Mouse (Mus musculus): Measurements from ENCODE around the gene B3gntl1. TPM values are rescaled to one million over a fixed set of nuclear protein-coding genes. Genes with fewer than 3 reads are reported as not detected.
A peak's percentile ranks its signal among the peaks of the same experiment; 100 is the strongest.

Gene B3gntl1
- polyA plus RNA-seq, 1 experiment from 2014 or later, result 5.8 TPM

DNA sequence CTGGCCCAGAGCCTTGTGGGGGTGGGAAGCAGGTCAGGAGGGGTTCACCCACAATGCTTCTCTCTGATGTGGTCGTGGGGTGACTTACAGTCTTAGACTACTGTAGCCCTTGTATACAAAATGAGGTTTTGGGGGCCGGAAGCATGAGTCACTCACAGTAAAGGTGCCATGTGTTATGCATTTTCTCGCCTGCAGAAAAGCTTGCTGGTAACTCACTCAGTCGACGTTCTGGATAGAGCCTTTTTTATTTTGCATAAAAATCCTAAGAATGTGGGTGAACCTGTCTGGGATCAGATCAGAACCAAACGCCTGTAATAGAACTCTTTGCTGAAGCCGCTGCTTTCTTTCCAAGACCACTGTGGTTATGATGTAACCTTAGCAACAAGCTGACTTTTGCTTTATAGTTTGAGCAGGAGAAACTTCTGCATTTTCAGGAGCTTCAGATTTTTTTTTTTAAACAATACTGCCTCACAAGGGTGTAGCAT lies 33.6 kb upstream of the B3gntl1 start:
- Histone ChIP-seq H3K4me3 (replicated peaks; ENCODE audit: low read length) (no peak overlapping the region), H3K36me3 (replicated peaks; ENCODE audit: control insufficient read depth, insufficient read depth) (no peaks in the 10 kb centered on the region), H3K27me3 (ENCODE audit: control insufficient read depth, insufficient read depth, low read length) (peaks cover 37% of the 10 kb centered on the region), H3K9ac (no peak overlapping the region), H3K9me3 (ENCODE audit: control insufficient read depth, low read length) (no peaks in the 10 kb centered on the region), H3K4me2 (replicated peaks) (no peak overlapping the region), H3K4me1 (replicated peaks; ENCODE audit: control insufficient read depth, insufficient read depth, low read length) (peaks cover 4% of the 10 kb centered on the region; the same call in 1 of the 2 replicates), H3K27ac (no peak overlapping the region)
- ATAC-seq (ENCODE audit: low FRiP score), result no peak
- 44% methylated on average over 7 of the region's 7 CpGs for WGBS
- DNase-seq (ENCODE audit: low spot score), result no peak

DNA sequence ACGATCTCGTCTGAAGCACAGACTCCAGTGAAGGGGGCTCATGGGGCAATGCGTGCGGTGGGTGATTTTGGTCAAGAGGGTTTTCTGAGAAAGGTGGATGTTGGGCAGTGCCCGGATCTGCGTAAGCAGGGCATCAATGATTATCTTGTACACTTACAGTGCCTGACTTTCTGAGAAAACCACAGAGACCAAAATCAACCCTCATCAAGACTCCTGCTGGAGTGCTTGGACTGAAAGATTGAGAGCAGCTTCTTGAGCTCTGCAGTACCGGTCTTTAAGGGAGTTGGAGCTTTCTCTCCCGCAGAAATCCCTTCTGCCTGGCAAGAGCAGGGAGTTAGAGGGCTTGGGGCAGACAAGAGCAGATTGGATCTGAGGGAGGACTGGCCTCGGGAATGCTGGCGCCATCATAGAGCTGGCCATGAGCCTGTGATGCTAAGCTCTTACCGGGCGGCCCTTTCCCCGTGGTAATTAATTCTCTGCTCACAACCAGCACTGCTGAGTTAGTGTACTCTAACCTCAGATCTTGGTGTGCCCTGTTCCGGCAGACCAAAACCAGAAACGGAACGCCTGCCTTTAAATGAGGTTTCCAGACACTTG lies 30.8 kb upstream of the B3gntl1 start:
- Histone ChIP-seq H3K36me3 (replicated peaks; ENCODE audit: control insufficient read depth, insufficient read depth) (no peaks in the 10 kb centered on the region), H3K4me3 (replicated peaks; ENCODE audit: low read length) (peak overlapping the region; percentile 86), H3K4me2 (replicated peaks) (peak overlapping the region; percentile 98), H3K27ac (peak overlapping the region; percentile 38; the same call in 1 of the 2 replicates), H3K9ac (peak overlapping the region; percentile 68), H3K9me3 (ENCODE audit: control insufficient read depth, low read length) (no peaks in the 10 kb centered on the region), H3K27me3 (ENCODE audit: control insufficient read depth, insufficient read depth, low read length) (peaks cover 43% of the 10 kb centered on the region), H3K4me1 (replicated peaks; ENCODE audit: control insufficient read depth, insufficient read depth, low read length) (peaks cover 4% of the 10 kb centered on the region; the same call in 1 of the 2 replicates)
- 13% methylated on average over 16 of the region's 16 CpGs for WGBS
- DNase-seq (ENCODE audit: low spot score) (no peak), ATAC-seq (ENCODE audit: low FRiP score) (no peak)

GRCm38 (mm10) chr11:121702895-121703618 lies 30.1 kb upstream of the B3gntl1 start:
- H3K4me1 ChIP-seq (replicated peaks; ENCODE audit: control insufficient read depth, insufficient read depth, low read length), result peaks cover 4% of the 10 kb centered on the region; the same call in 1 of the 2 replicates
- H3K9me3 ChIP-seq (ENCODE audit: control insufficient read depth, low read length), result no peaks in the 10 kb centered on the region
- peak; percentile 34; the same call in 1 of the 2 replicates for ATAC-seq (ENCODE audit: low FRiP score)
- peaks cover 43% of the 10 kb centered on the region for H3K27me3 ChIP-seq (ENCODE audit: control insufficient read depth, insufficient read depth, low read length)
- DNase-seq (ENCODE audit: low spot score), result peak; percentile 38
- peak overlapping the region; percentile 86 for H3K4me3 ChIP-seq (replicated peaks; ENCODE audit: low read length)
- peak overlapping the region; percentile 65 for H3K27ac ChIP-seq
- H3K36me3 ChIP-seq (replicated peaks; ENCODE audit: control insufficient read depth, insufficient read depth), result no peaks in the 10 kb centered on the region
- peak overlapping the region; percentile 68 for H3K9ac ChIP-seq
- H3K4me2 ChIP-seq (replicated peaks), result peak overlapping the region; percentile 98
- WGBS, result under 1% methylated on average over 40 of the region's 40 CpGs

- peaks cover 43% of the 10 kb centered on the region for H3K27me3 ChIP-seq (ENCODE audit: control insufficient read depth, insufficient read depth, low read length)
- peak; percentile 80 for DNase-seq (ENCODE audit: low spot score)
- ATAC-seq (ENCODE audit: low FRiP score), result peak; percentile 86
- WGBS, result 2% methylated on average over 59 of the region's 69 CpGs
- peak overlapping the region; percentile 65; the same call in 1 of the 2 replicates for H3K27ac ChIP-seq
- peaks cover 4% of the 10 kb centered on the region; the same call in 1 of the 2 replicates for H3K4me1 ChIP-seq (replicated peaks; ENCODE audit: control insufficient read depth, insufficient read depth, low read length)
- peak overlapping the region; percentile 98 for H3K4me2 ChIP-seq (replicated peaks)
- peak overlapping the region; percentile 68 for H3K9ac ChIP-seq
- peak overlapping the region; percentile 86 for H3K4me3 ChIP-seq (replicated peaks; ENCODE audit: low read length)
- H3K9me3 ChIP-seq (ENCODE audit: control insufficient read depth, low read length), result no peaks in the 10 kb centered on the region
- H3K36me3 ChIP-seq (replicated peaks; ENCODE audit: control insufficient read depth, insufficient read depth), result no peaks in the 10 kb centered on the region
Observed at GRCm38 (mm10) chr11:121702111-121702894, 29.4 kb upstream of the B3gntl1 start.

DNA sequence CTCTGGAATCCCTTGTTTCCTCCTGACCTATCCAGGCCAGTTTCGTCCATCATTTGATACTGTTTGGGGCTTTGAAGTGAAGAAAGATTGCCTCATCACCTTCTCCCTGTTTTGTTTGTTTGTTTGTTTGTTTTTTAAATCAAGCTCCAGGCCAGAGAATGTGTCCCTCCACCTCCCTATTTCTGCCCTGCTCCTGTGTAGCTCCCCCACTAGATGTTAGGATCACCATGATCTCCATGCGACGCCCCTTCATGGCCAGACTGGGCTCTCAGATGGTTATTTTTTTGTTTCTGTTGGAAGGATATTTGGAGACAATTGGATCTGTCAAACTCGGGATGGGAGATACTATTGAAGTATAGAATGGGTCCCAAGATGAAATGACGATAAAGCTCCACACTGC lies 28.3 kb upstream of the B3gntl1 start, which contains the start of gene Metrnl:
TSS of gene Metrnl (plus strand) at position 301 of the 400 bp plus-strand sequence.
- H3K9me3 ChIP-seq (ENCODE audit: control insufficient read depth, low read length), result no peaks in the 10 kb centered on the region
- ATAC-seq (ENCODE audit: low FRiP score) (no peak), DNase-seq (ENCODE audit: low spot score) (no peak)
- H3K9ac ChIP-seq, result peak within 1 kb of the TSS; percentile 68
- H3K27ac ChIP-seq, result peak within 1 kb of the TSS; percentile 65; the same call in 1 of the 2 replicates
- peaks cover 4% of the 10 kb centered on the region; the same call in 1 of the 2 replicates for H3K4me1 ChIP-seq (replicated peaks; ENCODE audit: control insufficient read depth, insufficient read depth, low read length)
- H3K36me3 ChIP-seq (replicated peaks; ENCODE audit: control insufficient read depth, insufficient read depth), result no peaks in the 10 kb centered on the region
- peaks cover 43% of the 10 kb centered on the region for H3K27me3 ChIP-seq (ENCODE audit: control insufficient read depth, insufficient read depth, low read length)
- peak within 1 kb of the TSS; percentile 86 for H3K4me3 ChIP-seq (replicated peaks; ENCODE audit: low read length)
- 86% methylated on average over 5 of the region's 5 CpGs for WGBS
- H3K4me2 ChIP-seq (replicated peaks), result peak within 1 kb of the TSS; percentile 98

- Histone ChIP-seq H3K27me3 (ENCODE audit: control insufficient read depth, insufficient read depth, low read length) (peaks cover 26% of the 10 kb centered on the region), H3K9me3 (ENCODE audit: control insufficient read depth, low read length) (no peaks in the 10 kb centered on the region), H3K4me1 (replicated peaks; ENCODE audit: control insufficient read depth, insufficient read depth, low read length) (0 out of 2 replicates have a peak, but pooled peaks cover 4% of the 10 kb centered on the region), H3K4me2 (replicated peaks) (no peak overlapping the region), H3K27ac (no peak overlapping the region), H3K9ac (no peak overlapping the region), H3K4me3 (replicated peaks; ENCODE audit: low read length) (no peak overlapping the region), H3K36me3 (replicated peaks; ENCODE audit: control insufficient read depth, insufficient read depth) (no peaks in the 10 kb centered on the region)
- WGBS, result 88% methylated on average over 5 of the region's 5 CpGs
- ATAC-seq (ENCODE audit: low FRiP score), result no peak
- DNase-seq (ENCODE audit: low spot score), result no peak
Observed at GRCm38 (mm10) chr11:121698381-121698955, 25.5 kb upstream of the B3gntl1 start.

- H3K27me3 ChIP-seq (ENCODE audit: control insufficient read depth, insufficient read depth, low read length), result peaks cover 14% of the 10 kb centered on the region; the same call in 1 of the 2 replicates
- H3K4me1 ChIP-seq (replicated peaks; ENCODE audit: control insufficient read depth, insufficient read depth, low read length), result no peaks in the 10 kb centered on the region
- no peak overlapping the region for H3K27ac ChIP-seq
- no peak overlapping the region for H3K4me3 ChIP-seq (replicated peaks; ENCODE audit: low read length)
- no peaks in the 10 kb centered on the region for H3K9me3 ChIP-seq (ENCODE audit: control insufficient read depth, low read length)
- ATAC-seq (ENCODE audit: low FRiP score), result no peak
- no peak overlapping the region for H3K9ac ChIP-seq
- no peaks in the 10 kb centered on the region for H3K36me3 ChIP-seq (replicated peaks; ENCODE audit: control insufficient read depth, insufficient read depth)
- DNase-seq (ENCODE audit: low spot score), result no peak
- no peak overlapping the region for H3K4me2 ChIP-seq (replicated peaks)
- WGBS, result 91% methylated on average over 4 of the region's 4 CpGs
Observed at GRCm38 (mm10) chr11:121697271-121697670, 24.3 kb upstream of the B3gntl1 start.

GRCm38 (mm10) chr11:121695304-121696064 lies 22.5 kb upstream of the B3gntl1 start:
- H3K27me3 ChIP-seq (ENCODE audit: control insufficient read depth, insufficient read depth, low read length), result no peaks in the 10 kb centered on the region
- no peak for DNase-seq (ENCODE audit: low spot score)
- no peaks in the 10 kb centered on the region for H3K9me3 ChIP-seq (ENCODE audit: control insufficient read depth, low read length)
- WGBS, result 87% methylated on average over 5 of the region's 5 CpGs
- no peak overlapping the region for H3K4me3 ChIP-seq (replicated peaks; ENCODE audit: low read length)
- H3K36me3 ChIP-seq (replicated peaks; ENCODE audit: control insufficient read depth, insufficient read depth), result no peaks in the 10 kb centered on the region
- H3K27ac ChIP-seq, result no peak overlapping the region
- H3K4me1 ChIP-seq (replicated peaks; ENCODE audit: control insufficient read depth, insufficient read depth, low read length), result no peaks in the 10 kb centered on the region
- H3K9ac ChIP-seq, result no peak overlapping the region
- H3K4me2 ChIP-seq (replicated peaks), result no peak overlapping the region
- no peak for ATAC-seq (ENCODE audit: low FRiP score)

Measured in hindbrain, embryonic 14.5 days (tissue).